Mouse (Mus musculus) embryonic facial prominence, embryonic 11.5 days (tissue): ENCODE data around the gene Lrrc3b. TPM values are rescaled to one million over a fixed set of nuclear protein-coding genes. Genes with fewer than 3 reads are reported as not detected.

Source experiments
- ATAC-seq: fragments of 200-750 bp; cut with Nextera tagmentation; replicated peaks from 2 replicates; pipeline ENCODE4 v1.8.0; 2017; ENCODE audit warnings: low read depth; ENCODE audit not compliant: insufficient number of reproducible peaks, low FRiP score, low TSS enrichment
- DNase-seq: peaks from one replicate; pipeline ENCODE4 v3.0.0-alpha.2; 2015; ENCODE audit warnings: low spot score
- H3K27ac ChIP-seq: fragments of 300-500 bp; sonication (generic); replicated peaks from 2 replicates; pipeline ENCODE4 v1.5.1; 2014; ENCODE audit warnings: mild to moderate bottlenecking, low read depth, low read length, control low read depth
- H3K27me3 ChIP-seq: fragments of 300-500 bp; sonication (generic); 2 replicates; pipeline ENCODE4 v1.6.1; 2014; ENCODE audit warnings: mild to moderate bottlenecking, low read length, moderate library complexity, mixed read lengths; ENCODE audit not compliant: control insufficient read depth, insufficient read depth
- H3K36me3 ChIP-seq: fragments of 300-500 bp; sonication (generic); replicated peaks from 2 replicates; pipeline ENCODE4 v1.6.1; 2014; ENCODE audit warnings: low read depth, mild to moderate bottlenecking, low read length, moderate library complexity, mixed read lengths; ENCODE audit not compliant: control insufficient read depth, insufficient read depth
- H3K4me1 ChIP-seq: fragments of 300-500 bp; sonication (generic); 2 replicates; pipeline ENCODE4 v1.6.1; 2014; ENCODE audit warnings: low read length, mixed read lengths; ENCODE audit not compliant: control insufficient read depth, insufficient read depth
- H3K4me2 ChIP-seq: fragments of 300-500 bp; sonication (generic); 2 replicates; pipeline ENCODE4 v1.6.1; 2014; ENCODE audit warnings: low read depth, mild to moderate bottlenecking, control low read depth, low read length, moderate library complexity
- H3K4me3 ChIP-seq: fragments of 300-500 bp; sonication (generic); 2 replicates; pipeline ENCODE4 v1.5.1; 2014; ENCODE audit warnings: low read depth, low read length, control low read depth
- H3K9ac ChIP-seq: fragments of 300-500 bp; sonication (generic); replicated peaks from 2 replicates; pipeline ENCODE4 v1.6.1; 2014; ENCODE audit warnings: mild to moderate bottlenecking, control low read depth, low read length
- H3K9me3 ChIP-seq: fragments of 300-500 bp; sonication (generic); replicated peaks from 2 replicates; pipeline ENCODE4 v1.6.1; 2016; ENCODE audit warnings: mild to moderate bottlenecking, low read length, inconsistent platforms, mixed read lengths; ENCODE audit not compliant: control insufficient read depth
- WGBS: fragments of 180-500 bp; shearing (Covaris S2); extraction: QIAGEN DNeasy Blood & Tissue Kit; methylation state at CpG from one replicate; pipeline ENCODE4 v1.1.7; 2014; 5-methylcytosine and 5-hydroxymethylcytosine counted together
- polyA plus RNA-seq: library from polyadenylated mRNA; unstranded; fragments of >200 nt; fragmentation: Nextera tagmentation; extraction: Ambion mirVana; gene quantifications from 2 replicates; pipeline ENCODE4 v1.2.1, GENCODE M21; 2014

Lrrc3b gene
- polyA plus RNA-seq, 1 experiment from 2014 or later = 2.2 TPM

DNA sequence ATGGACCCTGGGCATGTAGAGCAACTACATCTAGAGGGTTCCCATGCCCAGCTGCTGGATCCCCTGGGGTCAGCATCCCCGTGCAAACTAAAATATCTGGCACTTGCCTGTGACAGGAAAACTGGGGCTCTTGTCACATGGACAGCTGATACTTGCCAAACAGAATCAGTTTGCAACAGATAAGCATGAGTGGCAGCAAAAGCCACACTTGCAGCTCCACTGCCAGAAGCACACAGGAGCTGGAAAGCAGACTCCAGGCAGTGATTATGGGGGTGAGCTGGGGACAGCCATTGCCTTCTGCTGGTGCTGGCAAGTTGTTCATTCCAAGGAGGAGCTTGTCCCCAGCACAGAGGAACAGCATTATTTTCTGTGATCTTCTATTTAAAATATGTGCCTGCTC is 65.8 kb downstream of the Lrrc3b start:
- WGBS = 75% methylated on average over 1 of the region's 1 CpGs

DNA sequence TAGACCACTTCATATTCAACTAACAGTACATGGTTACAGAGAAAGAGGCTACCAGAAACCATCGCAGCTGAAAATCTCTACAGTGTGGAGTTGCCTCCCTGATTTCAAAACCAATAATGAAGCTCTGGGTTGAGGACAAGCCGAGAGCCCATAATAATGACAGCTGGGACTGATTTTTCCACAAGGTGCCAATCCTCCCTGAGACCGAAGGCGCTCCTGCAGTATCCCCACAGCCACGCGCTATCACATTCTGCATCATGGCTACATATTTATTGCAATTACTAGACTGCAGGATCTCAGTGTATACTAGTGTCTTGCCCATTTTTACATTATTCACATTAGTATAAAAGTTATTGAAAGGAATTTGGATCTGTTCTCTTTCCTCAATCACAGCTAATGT is 73.7 kb downstream of the Lrrc3b start:
- Histone ChIP-seq H3K27ac (no peak overlapping the region), H3K4me3 (no peak overlapping the region), H3K27me3 (no peaks in the 10 kb centered on the region), H3K4me1 (no peaks in the 10 kb centered on the region), H3K9me3 (no peaks in the 10 kb centered on the region), H3K36me3 (no peaks in the 10 kb centered on the region), H3K4me2 (no peak overlapping the region), H3K9ac (no peak overlapping the region)
- ATAC-seq (no peak), DNase-seq (no peak)
- 90% methylated on average over 6 of the region's 6 CpGs for WGBS

More for the DNA sequence above, 65.8 kb downstream of the Lrrc3b start:
- Histone ChIP-seq H3K4me2 (no peak overlapping the region), H3K27me3 (no peaks in the 10 kb centered on the region), H3K9ac (no peak overlapping the region), H3K36me3 (no peaks in the 10 kb centered on the region), H3K4me3 (no peak overlapping the region), H3K27ac (no peak overlapping the region), H3K4me1 (no peaks in the 10 kb centered on the region), H3K9me3 (no peaks in the 10 kb centered on the region)
- ATAC-seq = no peak
- DNase-seq = no peak

DNA sequence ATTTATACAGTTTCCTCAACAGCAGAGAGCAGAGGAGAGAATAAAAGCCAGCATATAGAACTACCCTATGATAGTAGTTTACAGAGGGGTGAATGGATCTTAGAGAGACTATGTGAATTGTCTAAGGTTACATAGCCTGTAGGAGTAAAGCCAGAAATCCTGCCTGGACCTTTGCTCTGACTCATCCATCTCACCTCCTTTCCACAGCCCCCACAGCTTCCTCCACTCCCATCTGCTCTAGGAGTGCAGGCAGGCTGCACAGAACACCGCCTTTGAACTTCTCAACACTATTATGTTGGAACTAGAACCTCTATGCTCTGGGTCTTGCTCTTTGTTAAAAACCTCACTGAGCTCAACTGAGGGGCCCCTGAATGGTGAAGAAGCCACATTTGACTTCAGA is 78.9 kb downstream of the Lrrc3b start:
- Histone ChIP-seq H3K4me1 (no peaks in the 10 kb centered on the region), H3K9me3 (no peaks in the 10 kb centered on the region), H3K4me2 (no peak overlapping the region), H3K9ac (no peak overlapping the region), H3K36me3 (no peaks in the 10 kb centered on the region), H3K4me3 (no peak overlapping the region), H3K27ac (no peak overlapping the region), H3K27me3 (no peaks in the 10 kb centered on the region)
- no peak for ATAC-seq
- DNase-seq = no peak
- 92% methylated on average over 1 of the region's 1 CpGs for WGBS

DNA sequence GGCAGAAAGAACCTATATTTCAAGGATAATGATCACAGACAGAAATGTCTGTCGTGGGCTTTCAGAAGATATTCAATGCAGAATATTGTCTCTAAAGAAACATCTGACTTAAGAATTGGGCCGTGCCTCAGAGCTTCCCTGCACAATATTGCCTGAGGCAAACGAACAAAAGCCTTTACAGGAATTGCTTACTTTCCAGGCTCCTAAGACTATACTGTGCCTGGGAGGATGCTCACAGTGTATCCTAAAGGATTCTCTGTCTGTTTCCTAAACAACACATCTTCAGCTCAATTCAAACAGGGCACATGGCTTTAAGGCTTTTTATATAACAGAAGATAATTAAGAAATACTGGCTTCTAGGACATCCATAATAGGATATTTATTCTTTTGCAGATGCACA is 79.7 kb downstream of the Lrrc3b start:
- no peaks in the 10 kb centered on the region for H3K36me3 ChIP-seq
- no peak for DNase-seq
- WGBS = 66% methylated on average over 3 of the region's 3 CpGs

DNA sequence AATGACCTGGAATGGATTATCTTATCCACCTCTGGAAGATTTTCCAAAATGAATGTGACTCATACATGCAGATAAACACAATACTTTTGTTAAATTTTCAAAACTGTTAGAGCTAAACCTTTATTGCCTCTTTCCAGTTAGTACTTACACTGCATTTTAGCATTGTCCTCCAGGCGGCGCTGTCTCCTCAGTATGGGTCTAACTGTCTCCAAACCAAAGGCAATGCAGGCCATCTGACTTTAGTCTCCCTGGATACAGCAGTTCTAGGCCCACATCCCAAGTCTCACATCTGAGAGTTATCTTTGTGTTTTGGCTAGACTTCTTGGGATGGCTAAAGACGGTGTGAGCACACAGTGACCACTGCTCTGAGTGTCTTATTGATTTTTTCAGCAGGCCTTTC is 83.3 kb downstream of the Lrrc3b start:
- Histone ChIP-seq H3K4me3 (no peak overlapping the region), H3K9ac (no peak overlapping the region), H3K9me3 (no peaks in the 10 kb centered on the region), H3K4me1 (no peaks in the 10 kb centered on the region), H3K36me3 (no peaks in the 10 kb centered on the region), H3K27me3 (no peaks in the 10 kb centered on the region), H3K27ac (no peak overlapping the region), H3K4me2 (no peak overlapping the region)
- DNase-seq (peak; percentile 77), ATAC-seq (no peak)
- 22% methylated on average over 3 of the region's 3 CpGs for WGBS

More for the DNA sequence above, 79.7 kb downstream of the Lrrc3b start:
- Histone ChIP-seq H3K27me3 (no peaks in the 10 kb centered on the region), H3K4me2 (no peak overlapping the region), H3K9ac (no peak overlapping the region), H3K4me3 (no peak overlapping the region), H3K27ac (no peak overlapping the region), H3K4me1 (no peaks in the 10 kb centered on the region), H3K9me3 (no peaks in the 10 kb centered on the region)
- ATAC-seq = no peak

DNA sequence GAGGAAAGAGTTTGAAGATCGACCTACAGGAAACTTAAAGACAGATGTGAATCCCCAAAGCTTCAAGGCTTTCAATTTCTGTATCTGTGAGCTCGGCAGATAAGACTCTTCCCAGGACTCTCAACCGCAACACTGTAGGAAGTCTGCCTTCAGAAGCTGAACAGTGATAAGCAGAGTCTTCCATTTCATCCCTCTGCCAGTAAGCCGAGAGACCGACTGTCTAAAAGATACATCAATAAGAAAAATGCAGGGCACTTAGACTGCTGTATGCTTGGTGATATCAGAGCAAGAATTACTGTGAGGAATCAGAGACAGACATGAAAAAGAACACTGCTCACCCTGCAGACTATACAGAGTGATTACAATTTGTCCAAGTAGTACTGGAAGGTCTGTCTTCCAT is 84.5 kb downstream of the Lrrc3b start:
- DNase-seq (no peak), ATAC-seq (no peak)
- Histone ChIP-seq H3K4me3 (no peak overlapping the region), H3K9ac (no peak overlapping the region), H3K9me3 (no peaks in the 10 kb centered on the region), H3K4me2 (no peak overlapping the region), H3K27ac (no peak overlapping the region), H3K4me1 (no peaks in the 10 kb centered on the region), H3K36me3 (no peaks in the 10 kb centered on the region), H3K27me3 (no peaks in the 10 kb centered on the region)
- 71% methylated on average over 5 of the region's 5 CpGs for WGBS

DNA sequence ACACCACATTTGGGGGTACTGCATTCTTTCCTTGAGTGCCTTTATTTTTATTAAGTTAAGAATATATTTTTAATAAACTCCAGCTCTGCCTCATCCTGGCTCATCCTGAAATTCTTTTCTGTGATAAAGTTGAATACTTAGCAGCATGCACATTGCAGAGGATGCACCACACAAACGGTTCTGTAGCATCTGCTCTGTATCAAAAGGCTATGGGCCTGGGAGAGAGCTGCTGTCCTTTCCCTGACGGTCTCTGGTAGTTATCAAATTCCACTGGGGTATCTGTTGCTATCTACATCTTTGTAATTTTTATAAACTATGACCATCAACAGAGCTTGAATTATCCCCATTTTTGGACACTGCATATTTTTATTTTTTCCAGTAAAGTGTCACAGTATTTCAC is 105.7 kb downstream of the Lrrc3b start:
- no peaks in the 10 kb centered on the region for H3K4me1 ChIP-seq
- H3K9ac ChIP-seq = no peak overlapping the region
- H3K4me3 ChIP-seq = no peak overlapping the region
- no peak for DNase-seq
- no peaks in the 10 kb centered on the region for H3K36me3 ChIP-seq
- WGBS = 68% methylated on average over 2 of the region's 2 CpGs
- no peak overlapping the region for H3K4me2 ChIP-seq
- no peaks in the 10 kb centered on the region for H3K9me3 ChIP-seq
- no peak for ATAC-seq
- H3K27ac ChIP-seq = no peak overlapping the region
- H3K27me3 ChIP-seq = no peaks in the 10 kb centered on the region

DNA sequence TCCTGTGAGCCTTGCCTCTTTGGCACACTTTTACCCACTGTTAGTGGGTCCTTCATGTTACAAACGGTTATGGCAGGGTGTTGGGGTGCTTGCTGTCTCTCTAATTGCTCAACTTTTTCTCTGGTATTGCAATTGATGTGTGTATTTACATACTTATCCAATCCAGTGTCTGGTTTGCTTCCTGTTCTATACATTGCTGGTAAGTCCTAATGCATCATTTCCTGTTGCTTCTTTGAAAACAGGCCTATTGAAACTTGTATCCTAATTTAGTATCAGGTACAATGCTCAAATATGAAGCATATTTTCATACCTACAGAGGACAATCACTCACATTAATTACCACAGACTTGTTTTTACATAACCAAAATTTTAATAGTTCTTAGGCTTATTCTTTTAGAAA is 107.4 kb downstream of the Lrrc3b start:
- Histone ChIP-seq H3K9ac (no peak overlapping the region), H3K27ac (no peak overlapping the region), H3K4me1 (no peaks in the 10 kb centered on the region), H3K9me3 (no peaks in the 10 kb centered on the region), H3K27me3 (no peaks in the 10 kb centered on the region), H3K36me3 (no peaks in the 10 kb centered on the region), H3K4me2 (no peak overlapping the region), H3K4me3 (no peak overlapping the region)
- no peak for ATAC-seq
- no peak for DNase-seq
- 63% methylated on average over 1 of the region's 1 CpGs for WGBS
